Mouse (Mus musculus) CD8-positive naive resting alpha-beta T cell, adult 2 months (primary cell): Measurements from ENCODE around the gene Wdr90.
"Not testable (repeated sequence)": the region's sequence is repeated elsewhere in the genome, so short reads cannot be mapped to it uniquely, and the experiment has no call there.

Experiments used
- DNase-seq, 2 experiments: peaks; one replicate each; pipeline ENCODE4 v3.0.0; 2022; ENCODE audit warnings: low read depth in 2 of 2, low spot score in 2 of 2

Gene Wdr90

DNA sequence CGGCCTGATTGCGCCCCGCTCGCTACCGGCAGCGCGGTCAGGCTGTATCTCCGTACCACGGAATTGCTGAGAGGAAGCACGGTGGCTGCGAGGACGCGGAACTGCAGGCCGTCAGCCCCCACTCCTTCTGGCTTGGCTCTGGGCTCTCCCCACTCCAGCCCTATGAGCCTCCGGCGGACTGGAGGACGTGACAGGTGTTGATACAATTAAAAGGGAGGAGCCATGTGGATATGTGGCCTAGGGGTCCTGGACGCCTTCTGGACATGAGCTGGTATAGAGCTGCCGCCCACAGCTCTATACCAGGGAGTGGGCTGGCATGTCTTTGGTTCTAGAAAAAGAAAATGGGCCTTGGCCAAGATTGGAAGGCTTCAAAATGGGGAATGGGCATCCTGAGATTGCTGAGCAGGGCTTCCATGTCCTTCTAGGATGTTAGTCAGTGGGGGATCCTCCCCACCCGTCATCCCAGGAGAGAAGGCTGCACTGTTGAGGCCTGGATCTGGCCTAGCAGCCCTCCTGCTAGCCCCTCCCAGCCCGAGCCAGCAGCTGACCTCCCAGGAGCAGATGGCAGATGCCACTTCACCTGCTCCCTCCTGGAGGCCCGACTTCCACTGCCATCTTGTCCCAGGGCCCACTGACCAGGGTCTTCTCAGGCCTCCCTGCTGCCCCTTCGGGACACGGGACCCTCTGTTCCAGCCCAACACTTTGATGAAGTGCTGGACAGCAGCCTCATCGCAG, 51.5 kb downstream of the Wdr90 start:
- DNase-seq: no peak

DNA sequence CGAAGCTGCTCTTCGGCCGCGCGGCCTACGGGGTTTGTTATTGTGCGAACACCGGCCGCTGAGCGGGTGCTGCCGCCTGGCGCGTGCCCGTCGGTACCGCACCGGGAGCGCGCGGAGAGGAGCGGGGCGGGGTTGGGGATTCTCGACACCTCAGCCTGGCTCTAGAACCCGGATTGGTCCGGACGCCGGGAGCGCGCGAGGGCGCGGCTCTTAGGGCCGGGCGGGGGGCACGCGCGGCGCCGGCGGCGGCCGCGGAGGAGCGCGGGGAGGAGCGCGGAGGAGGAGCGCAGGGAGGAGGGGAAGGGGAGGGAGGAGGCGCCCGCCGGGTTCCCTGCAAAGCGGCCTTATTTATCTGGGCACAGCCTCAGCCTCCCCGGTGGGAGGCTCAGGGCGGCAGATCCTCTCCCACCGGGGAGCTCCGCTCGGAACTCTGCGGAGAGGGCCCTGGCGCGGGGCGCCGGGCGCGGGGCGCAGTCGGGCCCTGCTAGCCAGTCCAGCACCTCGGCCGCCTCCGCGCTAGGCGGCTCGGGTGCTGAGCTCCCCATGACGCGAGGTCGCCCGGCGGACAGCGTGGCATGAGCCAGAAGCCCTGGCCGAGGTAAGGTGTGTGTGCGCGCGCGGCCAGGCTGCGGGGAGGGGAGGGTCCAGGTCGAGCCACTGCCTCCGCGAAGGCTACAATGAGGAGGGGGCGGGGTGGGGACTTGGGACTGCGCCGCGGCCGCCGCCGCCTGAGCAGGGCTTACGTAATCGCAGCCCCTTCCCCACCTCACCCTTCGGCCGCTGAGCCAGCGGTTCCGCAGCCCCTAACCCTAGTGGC, 52.3 kb downstream of the Wdr90 start, which contains the start of gene Fbxl16:
TSS of gene Fbxl16 (plus strand) at position 297 of the 817 bp plus-strand sequence.
- DNase-seq: no peak

DNA sequence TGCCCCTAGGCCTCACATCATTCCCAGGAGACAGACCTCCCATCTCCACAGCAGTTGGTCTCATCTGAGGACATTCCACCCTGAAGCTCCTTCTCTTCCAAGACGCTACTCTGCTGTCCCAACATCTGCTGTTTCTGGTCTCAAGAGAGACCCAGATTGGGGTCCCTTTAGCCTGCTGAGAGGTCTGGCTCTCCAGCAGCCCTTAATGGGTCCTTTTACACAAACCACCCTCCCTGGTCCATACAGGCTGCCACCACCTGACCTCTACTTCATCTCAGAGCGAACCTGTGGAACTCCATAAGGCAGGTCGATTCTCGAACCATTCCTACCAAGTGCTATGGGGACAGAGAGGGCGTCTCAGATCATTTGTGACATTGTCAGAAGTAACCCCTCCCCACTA, 53.3 kb downstream of the Wdr90 start:
- no peak for DNase-seq

DNA sequence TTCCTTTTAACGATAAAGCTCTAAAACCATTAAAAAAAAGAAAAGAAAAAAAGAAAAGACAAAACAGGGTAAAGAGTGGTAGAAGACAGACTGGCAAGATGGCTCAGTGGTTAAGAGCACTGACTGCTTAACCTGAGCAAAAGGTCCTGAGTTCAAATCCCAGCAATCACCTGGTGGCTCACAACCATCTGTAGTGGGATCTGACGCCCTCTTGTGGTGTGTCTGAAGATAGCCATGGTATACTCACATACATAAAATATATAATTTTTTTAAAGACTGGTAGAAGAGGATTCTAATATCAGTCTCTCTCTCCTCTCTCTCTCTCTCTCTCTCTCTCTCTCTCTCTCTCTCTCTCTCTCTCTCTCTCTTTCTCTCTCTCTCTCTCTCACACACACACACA, 53.8 kb downstream of the Wdr90 start:
- DNase-seq: not testable (repeated sequence)

DNA sequence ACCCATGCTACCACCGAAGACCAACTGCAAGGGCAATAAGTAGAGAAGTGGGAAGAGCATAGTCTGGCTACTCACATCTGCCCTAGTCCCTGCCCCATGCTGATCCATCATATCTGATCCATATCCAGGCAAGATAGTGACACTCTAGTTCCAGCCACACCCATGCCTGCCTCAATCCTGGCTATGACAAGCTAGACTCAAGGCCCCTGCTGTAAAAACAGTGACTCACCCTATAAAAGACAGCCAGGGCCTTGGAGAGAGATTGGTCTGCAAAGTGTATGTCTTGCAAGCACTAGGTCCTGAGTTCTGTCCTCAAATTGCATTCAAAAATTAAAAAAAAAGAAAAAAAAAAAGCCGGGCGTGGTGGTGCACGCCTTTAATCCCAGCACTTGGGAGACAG, 54.8 kb downstream of the Wdr90 start:
- DNase-seq: no peak

DNA sequence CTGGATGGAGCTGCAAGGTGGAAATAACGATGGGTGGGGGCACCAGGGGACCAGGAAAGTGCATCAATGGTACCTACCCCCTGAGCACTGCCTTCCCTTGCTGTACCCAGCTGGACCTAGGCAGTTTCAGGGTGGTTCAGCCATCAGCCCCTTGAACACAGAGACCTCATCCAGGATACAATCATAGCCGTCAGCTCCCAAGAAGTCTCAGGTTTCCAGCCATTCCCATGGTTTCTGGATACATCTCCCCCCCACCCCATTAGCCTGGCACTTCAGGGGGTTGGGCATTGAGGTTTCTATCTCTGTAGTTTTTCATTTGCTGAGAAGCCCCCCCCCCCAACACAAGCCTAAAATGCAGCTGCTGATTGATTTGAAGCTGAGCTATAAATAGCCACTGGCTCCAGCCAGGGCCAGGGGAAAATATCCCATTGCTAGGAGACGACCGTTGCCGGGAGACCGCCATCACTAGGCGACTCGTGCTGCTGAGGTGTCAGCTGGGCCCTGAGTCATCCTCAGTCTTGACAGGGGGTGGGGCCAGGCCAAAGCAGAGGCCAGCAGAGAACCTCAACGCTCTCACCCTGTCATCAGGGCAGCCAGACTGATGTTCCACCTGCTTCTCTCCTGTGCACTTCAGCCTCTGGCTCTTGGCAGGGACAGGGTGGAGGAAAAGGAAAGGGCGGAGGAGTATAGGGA, 58.3 kb downstream of the Wdr90 start:
- no peak for DNase-seq

DNA sequence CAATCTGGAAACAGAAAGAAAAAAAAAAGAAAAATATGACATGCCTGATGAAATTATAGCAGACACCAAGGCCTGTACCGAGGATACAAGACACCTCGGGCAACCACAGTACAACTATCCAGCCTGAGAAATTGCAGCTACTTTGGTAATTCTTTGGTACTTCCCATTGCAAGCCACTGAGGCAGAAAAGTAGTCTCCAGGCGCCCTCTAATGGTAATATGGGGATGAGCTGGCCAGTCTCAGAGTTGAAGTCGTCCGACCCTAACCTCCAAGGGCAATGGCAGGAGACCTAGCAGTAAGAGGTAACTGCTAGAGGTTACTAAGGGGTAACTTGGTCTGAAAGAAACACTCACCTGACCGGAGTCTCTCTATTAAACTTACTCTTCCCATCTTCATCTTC, 60.3 kb downstream of the Wdr90 start:
- peak; percentile 74 to 78 for DNase-seq

DNA sequence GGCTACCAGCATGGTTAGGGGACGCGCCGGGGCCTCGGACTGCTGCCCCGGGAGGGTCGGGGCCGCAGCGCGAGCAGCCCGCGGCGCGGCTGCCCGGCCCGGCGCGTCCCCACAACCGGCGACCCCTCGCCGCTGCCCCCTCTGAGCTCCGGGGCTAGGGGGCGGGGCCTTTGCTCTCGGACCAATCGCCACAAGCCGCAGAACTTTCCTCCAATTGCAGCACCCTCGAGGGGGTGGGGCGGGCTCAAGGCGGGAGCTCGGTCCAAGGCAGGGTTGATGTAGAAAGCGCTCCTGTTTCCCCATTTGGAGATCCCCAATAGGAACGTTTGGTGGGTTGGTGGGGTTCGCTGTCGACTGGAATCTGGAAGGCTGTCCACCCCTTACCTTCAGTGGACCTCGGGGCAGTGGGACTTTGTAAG, 64.3 kb downstream of the Wdr90 start, which contains the start of gene Metrn:
TSS of gene Metrn (minus strand) at position 186 of the 419 bp plus-strand sequence.
- peak; percentile 68 to 75 for DNase-seq

DNA sequence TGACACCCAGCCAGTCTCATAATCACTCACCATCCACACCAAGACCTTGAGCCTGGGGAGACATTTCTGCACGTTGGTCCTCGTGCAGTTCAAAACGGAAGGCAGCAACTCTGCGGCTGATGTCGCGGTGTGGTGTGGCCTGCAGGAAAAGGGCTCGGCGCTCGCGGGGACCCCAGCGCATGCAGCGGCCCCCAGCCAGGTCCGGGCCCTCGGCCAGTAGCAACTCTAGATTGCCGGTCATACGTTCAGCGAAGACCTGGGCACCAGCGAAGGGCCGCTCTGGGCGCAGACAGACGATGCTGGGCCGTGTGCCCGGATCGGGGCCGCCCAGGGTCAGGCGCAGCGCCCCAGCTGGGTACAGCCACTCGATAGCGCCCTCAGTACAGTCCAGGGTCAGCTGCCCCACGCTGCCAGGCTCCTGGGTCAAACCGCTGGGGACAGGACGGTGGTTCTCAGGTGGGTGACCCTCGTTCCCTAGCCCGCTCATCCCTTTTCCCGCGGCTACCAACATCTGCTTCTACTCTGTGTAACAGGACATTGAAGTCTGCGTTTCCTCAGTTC, 65.0 kb downstream of the Wdr90 start:
- no peak for DNase-seq

DNA sequence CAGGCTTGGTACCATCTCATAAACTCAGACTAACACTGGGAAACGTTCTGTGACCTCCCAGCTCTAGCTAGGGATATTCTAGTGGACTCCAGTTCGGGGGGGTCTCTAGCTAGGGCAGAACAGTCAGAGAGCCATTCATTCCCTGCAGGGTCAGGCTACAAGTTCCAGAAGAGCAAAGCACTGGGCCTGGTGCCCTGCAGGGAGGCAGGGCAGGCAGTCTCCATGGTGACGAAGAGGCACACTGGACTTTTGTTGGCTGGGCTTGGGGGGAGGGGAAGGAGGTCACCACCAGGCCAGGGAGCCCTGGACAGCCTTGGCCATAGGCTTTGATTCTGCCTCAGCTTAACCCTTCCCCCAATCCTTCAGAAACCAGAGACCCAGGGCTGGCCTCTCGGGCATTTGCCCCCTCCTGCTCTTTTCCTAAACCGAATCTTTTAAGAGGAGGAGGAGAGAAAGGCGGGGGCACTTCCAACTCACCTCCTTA, 65.7 kb downstream of the Wdr90 start, which contains the start of gene AC134908.4:
TSS of gene AC134908.4 (minus strand) at position 51 of the 484 bp plus-strand sequence.
- DNase-seq: no peak

DNA sequence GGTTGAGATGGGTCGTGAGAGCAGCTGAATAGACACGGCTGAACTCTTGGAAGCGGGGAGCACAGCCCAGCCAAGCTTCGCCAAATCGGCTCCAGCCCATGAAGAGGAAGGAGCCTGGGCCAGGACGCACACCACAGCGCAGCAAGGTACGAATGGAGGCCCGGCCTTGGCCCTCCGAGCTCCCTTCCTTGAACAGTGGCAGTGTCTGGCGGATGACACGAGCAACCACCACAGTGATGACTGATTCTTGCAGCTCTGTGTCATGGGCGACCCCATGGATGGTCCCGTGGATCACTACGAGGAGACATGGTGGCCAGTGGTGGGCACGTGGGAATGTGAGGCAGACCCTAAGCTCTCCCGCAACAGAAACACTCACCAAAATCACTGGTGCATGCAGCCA, 66.3 kb downstream of the Wdr90 start:
- no peak for DNase-seq
